Mouse (Mus musculus) adrenal gland, postnatal 14 days (tissue): ENCODE results near the gene Nhlrc2. TPM values are rescaled to one million over a fixed set of nuclear protein-coding genes. Genes with fewer than 3 reads are reported as not detected.

Experiments used
- DNase-seq: peaks from one replicate; pipeline ENCODE4 v3.0.0; 2021; ENCODE audit warnings: mixed read lengths
- total RNA-seq: library from RNA; stranded (reverse); gene quantifications from 2 replicates; pipeline ENCODE4 v1.2.3, GENCODE M21; 2021

Gene Nhlrc2
- total RNA-seq, 1 experiment from 2014 or later: 22.3 TPM

DNA sequence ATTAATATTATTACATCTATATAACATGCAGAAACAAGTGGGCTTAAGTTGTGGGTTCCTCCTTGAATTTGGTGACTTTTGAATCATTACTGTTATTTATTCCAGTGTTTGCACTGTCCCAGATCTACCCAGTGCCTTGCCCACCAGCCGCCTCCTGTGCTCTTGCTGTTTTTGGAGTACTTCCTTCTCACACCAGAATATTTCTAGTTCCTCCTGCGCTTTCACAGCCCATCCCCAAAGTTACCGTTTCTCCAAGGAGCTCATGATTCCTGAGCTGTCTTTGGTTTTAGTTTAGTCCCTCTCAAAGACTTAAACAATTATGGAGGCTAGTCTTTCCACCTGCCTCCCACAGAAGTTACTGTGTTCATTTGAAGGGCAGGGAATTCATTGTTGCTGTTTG lies 15.4 kb downstream of the Nhlrc2 start:
- no peak for DNase-seq

DNA sequence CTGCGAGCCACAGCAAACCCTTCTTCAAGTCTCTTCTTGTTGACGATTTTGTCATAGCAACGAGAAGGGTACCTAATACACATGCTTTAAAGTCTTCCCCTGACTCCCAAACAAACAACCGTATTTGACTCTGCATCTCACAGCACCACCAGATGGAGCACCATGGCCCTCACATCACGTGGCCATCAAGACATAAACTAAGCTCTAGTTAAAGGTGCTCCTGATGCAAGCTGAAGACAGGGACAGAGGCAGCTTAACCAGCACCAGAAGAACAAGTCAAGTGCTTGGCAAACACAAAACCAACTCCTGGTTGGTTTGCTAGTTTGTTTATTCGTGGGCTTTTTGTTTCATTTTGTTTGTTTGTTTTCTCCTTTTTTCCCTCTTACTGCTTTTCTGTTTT lies 17.3 kb downstream of the Nhlrc2 start:
- DNase-seq: no peak

DNA sequence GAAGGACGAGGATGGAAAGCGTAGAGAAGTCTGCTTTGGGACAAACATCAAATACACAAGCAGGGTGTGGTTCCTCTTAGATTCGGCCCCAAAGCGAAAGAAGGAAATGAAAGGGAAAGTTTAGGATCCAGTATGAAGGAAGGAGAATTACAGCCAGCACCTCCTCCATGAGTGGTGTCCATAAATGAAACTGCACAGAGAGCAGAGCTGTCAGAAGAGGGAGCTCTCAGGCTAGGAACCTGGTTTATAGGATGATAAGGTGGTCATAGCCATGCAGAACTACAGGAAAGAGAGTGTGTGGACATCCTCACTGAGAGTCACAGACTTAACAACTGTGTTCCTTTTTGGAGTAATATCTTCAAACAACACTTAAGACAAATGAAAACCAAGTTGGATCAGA lies 18.0 kb downstream of the Nhlrc2 start:
- no peak for DNase-seq

DNA sequence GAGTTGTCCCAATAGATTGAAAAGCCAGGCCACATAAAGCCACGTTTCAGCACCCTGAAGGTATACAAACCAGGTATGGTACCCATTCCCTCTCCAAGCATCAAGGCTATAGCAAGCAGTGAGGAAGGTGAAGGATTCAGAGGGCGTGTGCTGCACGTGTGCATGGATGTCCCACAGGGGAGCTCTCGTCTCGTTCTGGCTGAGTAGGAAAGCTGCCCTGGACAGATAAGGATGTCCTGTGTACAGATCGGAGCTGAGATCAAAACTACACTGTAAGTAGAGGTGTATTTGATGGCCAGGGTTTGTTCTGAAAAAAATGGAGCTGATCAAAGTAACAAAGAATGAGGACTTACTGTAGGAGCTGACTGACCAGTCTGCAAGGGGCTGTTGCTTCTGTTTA lies 18.9 kb downstream of the Nhlrc2 start:
- DNase-seq: no peak

DNA sequence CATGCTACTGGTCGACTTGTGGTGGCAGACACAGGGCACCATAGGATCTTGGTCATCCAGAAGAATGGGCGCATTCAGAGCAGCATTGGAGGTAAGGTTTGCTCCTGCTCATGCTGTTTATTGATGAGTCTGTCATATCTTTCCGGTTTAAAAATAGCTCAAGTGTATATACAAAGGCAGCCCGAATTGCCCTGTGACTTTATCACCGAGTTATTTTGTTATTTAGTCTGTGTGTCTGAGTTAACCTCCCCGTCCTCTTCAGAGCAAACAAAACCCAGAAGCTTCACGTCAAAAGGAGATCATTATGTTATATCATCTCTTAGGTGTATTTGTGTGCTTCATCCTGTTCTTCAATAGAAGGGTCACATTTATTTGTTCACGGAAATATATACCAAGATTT lies 22.7 kb downstream of the Nhlrc2 start:
- no peak for DNase-seq

DNA sequence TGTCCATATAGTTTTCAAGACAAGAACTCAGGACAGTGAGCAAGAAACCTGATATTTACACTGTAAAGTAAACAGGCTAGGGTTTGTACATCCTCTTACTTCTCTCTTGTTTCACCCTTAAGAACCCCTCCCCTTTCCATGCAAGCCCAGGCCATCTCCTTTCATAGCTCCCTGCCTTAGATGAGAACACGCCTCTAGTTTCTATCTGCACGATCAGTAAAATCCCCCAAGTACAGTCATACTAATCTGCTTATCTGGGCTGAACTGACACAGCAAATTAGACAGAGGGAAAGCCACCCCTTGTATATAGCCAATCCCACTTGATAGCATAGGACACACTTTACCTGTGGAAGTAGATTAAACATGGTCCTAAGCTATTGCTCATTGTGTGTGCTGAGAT lies 23.2 kb downstream of the Nhlrc2 start:
- DNase-seq: no peak

DNA sequence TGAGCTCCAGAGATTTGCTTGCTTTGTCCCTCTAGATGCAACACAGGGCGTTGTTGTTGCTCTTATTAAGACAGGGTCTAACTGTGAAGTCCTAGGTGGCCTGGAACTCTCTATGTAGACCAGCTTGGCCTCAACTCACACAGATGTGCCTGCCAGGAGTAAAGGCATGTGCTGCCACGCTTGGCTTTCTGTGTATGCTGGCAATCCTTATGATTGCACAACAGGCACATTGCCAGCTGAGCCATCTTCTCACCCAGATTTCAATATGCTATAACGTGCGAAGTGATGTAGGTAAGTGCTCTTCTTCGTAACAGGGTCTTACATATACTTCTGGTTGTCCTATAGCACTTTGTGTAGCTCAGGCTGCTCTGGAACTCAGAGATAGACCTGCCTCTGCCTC lies 23.9 kb downstream of the Nhlrc2 start:
- peak; percentile 41 for DNase-seq

DNA sequence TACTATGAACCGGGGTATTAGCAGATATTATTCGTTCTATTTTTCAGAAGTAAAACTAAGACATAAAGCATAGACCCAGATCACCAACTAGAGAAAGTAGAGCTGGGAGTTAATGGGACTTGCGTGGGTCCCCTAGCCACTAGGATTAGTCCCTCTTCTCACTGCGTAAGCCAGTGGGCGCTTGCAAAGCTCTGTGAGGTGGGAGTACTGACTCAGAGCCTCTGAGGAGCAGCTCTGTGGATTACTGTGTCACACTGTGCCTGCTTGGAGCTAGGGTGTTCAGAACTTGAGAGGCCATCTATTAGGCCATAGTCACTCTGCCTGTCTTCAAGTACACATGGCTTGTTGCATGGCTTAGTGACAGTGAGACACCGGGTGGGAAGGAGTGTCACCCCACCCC lies 25.1 kb downstream of the Nhlrc2 start:
- no peak for DNase-seq

DNA sequence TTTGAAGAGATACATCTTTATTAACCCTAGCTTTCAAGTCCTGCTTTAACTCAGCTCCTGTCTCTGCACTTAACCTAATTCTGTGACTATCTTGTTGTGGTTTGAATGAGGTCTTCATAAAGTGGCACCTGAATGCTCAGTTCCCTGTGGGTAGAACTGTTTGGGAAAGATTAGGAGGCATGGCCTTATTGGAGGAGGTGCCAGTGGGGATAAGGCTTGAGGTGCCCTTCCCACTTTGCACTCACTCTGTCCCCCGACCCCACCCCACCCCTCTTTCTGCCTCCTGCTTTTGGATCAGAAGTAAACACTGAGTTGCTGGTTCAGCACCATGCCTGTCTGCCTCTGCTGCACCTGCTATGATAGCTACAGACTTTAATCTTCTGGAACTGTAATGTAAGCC lies 29.7 kb downstream of the Nhlrc2 start:
- DNase-seq: no peak

DNA sequence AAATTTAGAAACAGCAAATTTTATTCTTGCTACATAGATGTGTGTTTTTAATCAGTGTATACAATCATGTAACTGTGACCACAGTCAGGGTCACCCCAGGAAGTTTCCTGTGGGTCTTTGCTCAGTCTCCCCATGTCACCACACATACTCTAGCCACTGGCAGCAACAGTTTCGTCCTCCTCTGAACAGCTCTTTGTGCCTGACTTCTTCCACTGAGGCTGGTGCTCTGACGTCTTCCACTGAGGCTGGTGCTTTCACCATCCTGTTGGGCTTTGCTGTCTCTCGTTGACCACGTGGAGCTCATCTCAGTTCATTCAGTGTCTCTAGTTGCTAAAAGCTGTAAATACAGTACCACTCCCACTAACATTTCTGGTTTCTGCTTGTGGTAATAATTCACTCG lies 33.9 kb downstream of the Nhlrc2 start:
- no peak for DNase-seq

DNA sequence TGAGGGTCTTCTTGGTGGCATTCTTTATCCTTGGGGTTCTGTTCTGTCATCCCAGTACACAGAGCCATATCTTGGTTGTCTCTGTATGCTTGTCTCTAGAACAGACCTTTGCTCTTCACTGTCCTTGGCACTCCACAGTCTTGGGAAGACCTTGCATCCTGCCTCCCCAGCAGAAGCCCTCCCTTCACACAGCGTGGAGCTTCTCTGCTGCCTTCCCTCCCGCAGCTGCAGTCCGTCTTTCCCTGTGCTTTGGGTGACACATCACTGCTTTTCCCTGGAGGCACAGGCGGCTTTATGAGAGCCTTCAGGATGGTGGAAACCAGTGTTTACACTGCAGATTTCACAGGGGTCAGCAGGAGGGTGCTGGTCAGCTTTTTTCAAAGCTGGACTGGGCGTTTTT lies 35.7 kb downstream of the Nhlrc2 start:
- peak; percentile 29 for DNase-seq

DNA sequence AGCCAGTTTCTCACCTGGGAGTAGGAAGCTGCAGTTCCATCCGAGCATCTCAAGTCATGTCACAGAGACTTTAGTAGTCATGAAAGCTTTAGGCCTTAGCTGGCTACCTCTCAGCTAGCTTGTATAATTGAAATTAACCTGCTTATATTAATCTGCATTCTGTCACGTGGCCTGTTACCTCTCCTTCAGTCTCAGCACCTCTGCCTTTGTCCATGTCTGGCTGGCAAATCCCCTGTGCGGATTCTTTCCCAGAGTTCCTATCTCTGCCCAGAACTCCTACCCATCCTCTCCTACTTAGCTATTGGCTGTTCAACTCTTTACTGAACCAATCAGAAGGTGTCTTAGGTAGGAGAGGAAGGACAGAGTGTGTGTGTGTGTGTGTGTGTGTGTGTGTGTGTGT lies 36.2 kb downstream of the Nhlrc2 start:
- no peak for DNase-seq

DNA sequence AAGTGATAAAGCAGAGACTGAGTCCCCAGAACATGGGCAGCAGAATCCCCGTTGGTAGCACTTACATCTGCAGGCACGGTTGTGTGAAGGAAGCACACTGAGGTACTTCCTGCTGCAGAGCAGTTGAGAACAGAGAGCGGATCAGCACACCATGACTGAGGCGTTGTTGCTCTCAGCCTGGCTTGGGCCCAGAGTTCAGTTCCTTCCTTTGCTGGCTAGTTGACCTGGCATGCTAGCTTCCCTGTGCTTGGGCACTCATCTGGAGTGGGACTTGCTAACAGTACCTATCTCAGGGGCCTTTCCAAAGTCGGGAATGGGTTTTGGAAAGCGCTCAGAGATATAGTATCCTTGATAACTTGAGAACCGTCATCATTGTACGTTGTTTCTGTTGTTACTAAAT lies 38.3 kb downstream of the Nhlrc2 start:
- DNase-seq: no peak

DNA sequence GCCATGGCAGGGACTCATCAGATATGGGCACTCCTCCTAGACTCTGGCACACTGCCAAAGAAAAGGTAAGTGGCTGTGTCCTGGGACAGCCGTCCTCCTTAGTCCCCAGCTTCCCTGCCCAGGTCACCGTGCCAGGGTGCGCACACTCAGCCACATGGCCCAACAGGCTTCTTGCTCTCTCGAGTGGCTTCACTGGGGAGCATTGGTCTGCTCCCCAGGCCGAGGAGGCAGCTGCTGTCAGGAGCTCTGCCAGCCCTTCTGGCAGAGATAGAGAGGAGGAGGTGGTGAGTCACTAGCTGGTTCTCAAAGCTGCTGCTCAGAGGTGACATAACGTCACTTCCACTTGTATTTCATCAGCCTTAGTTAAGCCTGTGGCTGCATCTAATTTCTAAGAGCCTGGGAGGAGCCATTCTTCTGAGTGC lies 40.2 kb downstream of the Nhlrc2 start:
- peak; percentile 79 for DNase-seq

DNA sequence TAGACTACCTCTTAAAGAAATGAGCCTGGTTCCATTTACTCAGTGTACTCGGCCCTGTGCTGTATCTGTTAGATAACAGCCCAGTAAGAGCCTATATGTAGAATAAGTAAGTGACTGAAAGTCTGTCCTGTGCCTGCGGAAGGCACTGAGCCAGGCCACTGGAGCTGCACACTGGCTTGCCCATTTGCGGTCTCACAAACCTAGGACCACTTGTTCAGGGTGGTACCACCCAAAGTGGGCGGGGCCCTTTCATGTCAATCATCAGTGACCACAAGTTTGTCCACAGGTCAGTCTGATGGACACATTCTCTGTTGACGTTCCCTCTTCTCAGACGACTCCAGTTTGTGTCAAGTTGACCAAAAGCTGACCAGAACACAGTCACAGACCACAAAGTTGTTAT lies 40.9 kb downstream of the Nhlrc2 start:
- DNase-seq: no peak

DNA sequence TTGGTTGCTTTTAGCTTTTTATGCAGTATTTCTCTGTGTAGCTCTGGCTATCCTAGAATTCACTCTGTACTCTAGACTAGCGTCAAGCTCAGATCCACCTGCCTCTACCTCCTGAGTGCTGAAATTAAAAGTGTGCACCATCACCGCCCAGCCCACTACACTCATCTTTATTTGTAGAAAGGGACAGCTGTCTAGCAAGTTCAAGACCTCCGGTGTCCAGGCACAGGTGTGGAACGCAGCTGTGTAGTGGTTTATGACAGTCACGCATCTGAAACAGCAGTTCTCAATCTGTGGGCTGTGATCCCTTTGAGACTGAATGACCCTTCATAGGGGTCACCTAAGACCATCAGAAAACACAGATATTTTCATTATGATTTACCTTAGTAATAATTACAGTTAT lies 41.4 kb downstream of the Nhlrc2 start:
- DNase-seq: no peak

DNA sequence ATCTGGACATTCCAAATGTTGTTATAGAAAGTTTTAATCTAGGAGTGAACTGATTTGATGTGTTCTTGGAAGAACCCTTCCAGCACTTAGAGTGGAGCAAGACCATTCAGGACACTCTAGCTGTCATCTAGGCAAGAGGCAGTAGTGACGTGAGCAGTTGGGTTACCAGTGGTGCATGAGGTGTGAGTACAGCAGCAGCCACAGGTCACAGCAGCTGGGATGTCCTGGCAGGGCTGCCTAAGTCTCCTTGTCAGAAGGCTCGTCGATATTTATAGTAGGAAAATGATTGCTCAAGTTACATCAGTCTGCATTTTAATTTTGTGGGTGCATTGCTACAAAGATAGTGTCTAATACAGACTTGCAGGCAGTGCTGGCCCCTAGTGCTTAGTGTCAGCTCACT lies 42.2 kb downstream of the Nhlrc2 start:
- no peak for DNase-seq

DNA sequence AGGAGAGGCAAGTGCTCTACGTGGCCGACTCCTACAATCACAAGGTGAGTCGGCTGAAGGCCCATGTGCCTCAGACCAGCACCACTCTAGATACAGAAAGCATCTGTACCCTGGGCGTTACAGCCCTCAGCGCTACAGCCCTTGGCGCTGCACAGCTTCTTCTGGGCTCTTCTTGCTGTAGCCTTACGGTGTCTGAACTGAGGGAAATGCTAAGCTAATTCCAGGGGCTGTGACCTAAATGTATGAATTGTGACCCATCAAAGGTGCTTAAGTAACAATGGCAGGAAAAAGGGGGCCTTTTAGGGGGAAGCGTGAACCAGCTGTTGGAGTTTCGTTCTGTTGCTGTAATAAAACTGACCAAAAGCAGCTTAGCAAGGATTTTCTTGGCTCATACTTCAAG lies 44.4 kb downstream of the Nhlrc2 start:
- no peak for DNase-seq

DNA sequence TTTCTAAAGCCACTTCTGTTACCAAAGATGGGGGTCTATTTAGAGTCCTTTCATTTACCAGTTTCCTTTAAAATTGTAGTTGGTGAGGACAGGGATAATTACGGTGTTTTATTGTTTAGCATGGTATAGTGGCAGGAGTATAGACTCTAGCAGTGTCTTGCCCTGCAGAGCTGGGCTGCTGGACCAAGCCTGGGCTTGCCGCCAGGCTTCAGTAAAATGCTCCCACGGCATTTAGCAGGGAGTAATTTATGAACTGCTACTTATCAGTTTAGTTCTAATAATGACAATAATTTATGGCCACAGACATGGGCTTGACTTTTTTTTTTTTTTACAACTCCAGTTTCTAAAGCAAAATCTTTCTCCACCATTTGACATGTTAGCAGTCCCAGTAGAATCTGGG lies 51.9 kb downstream of the Nhlrc2 start:
- DNase-seq: peak; percentile 42

DNA sequence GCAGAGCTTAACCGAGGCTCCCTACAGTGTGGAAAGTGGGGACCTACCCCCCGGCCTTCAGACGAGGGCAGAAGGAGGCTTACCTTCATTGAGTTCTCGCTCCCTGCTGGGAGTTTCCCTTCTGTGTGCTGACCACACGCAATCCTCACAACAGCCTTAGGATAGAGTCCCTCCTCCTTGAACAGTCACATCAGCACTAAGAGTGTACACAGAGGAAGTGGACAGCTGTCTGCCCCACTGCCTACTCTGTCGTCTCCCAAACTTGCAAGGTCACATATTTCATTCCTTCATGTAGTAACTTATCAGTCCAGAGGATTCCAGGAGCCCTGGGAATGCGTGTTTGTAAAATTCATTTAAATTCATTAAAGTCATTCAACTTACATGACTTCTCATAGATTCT lies 52.7 kb downstream of the Nhlrc2 start:
- no peak for DNase-seq

DNA sequence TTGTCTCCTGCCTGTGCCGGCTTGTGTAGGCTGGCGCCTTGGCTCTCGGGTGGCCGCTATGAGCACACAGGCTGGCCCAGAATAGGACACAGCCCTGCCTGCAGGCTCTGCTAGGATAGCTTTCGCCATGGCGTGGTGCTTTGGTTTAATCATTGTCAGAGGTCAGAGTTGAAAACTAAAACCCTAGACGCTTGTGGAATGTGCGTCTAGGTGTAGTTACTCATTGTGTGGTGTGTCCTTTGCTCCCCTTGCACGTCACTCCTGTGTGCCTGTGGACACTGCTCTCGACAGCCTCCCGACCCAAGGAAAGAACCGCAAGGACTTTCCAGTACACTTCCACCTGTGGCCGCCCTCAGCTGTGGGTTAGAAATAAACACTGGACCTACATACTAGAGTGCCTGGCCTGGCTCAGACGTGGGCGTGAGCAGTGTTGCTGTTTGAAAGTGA lies 53.9 kb downstream of the Nhlrc2 start:
- DNase-seq: no peak

DNA sequence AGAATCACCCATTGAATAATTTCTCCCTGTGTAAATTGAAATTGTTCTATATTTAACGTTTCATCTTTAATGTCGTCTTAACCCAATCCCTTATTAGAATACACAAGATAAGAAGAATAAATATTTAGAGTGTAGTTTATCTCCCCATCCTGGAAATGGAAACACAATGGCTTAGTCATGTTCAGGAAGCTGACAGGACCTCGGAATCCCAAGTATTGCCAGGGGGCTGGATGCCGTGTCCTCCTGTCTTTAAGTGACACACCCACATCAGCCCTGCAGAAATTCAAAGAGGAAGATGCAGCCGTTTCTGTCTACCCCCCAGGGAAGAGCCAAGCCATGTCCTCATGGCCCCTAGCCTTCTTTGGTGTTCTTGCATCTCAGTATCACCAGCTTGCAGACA lies 60.9 kb downstream of the Nhlrc2 start:
- DNase-seq: no peak

DNA sequence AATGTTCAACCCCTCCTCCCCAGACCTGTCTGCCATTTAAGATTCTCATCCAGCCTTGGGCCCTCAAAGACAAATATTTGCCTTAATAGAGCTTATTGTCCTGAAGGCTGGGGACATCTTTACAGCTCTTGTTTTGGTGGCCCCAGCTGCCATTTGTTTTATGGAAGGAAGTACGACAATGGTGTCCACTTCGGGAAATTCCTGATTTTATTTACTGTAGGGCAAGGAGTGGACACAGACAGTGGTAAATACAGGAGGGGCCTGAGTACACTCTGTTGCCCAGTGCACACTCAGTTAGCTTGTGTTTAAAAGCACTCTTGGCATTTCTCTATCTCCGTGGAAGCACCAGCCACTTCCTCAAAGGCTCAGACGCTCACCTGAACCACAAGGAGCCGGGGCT lies 66.1 kb downstream of the Nhlrc2 start:
- DNase-seq: no peak

DNA sequence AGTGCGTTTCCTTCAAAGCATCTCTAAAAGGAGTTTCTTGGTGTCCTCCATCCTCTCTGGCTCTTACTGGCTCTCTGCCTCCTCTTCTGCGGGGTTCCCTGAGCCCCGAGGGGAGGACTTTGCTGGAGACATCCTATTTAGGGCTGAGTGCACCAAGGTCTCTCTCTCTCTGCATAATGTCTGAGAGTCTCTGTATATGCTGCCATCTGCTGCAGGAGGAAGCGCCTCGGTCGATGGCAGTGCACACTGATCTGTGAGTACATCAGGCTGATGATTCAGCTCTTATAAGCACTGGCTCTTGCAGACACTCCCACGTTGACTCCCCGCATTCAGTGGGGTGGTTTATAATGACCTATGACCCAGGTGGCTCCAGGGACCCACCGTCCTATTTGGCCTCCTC lies 70.8 kb downstream of the Nhlrc2 start:
- DNase-seq: no peak

DNA sequence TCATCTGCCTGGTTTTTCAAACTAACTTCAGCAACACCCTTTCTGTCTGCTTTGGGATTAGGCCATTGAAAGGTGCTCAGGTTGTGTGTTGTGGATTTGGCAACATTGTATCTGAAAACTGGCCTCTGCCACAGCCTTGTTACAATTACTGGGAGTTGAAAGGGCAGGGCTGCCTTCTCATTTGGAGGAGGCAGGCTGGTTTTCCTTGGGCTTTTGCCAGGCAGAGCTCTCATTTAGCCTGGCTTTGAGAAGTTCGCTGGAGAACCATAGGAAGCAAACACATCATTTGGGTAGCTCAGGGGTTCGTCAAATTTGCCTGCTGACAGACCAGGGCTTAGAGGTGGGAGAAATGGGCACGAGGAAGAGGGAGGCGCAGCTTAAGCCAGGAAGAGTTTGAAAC lies 71.5 kb downstream of the Nhlrc2 start:
- peak; percentile 29 for DNase-seq

DNA sequence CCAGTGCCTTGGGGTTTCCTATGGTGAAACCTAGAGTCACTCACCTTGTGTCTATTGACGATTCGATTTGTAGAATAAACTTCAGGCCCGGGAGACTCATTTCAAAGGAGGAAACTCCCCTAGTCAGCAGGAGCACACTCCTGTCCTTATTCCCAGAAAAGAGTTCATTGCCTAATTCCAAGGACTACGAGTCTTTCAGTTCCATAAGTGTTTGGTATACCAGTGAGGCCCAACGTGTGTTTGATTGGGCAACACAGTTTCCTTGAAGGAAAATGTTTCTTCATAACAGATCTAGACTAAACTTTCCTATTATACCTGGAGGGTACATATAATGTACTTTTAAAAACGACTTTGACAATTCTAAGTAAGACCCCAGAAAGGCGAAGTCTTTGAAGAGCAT lies 73.8 kb downstream of the Nhlrc2 start:
- no peak for DNase-seq
